Mouse (Mus musculus) MEL (cell line): ENCODE measurements around the gene Irf2bp1.

Experiments used
- CTCF ChIP-seq, 3 experiments: IDR thresholded peaks in 2 of 3; conservative IDR thresholded peaks in 1 of 3; 2 replicates each; pipeline ENCODE4 v1.5.1; 2011 to 2012; ENCODE audit warnings: low read length in 3 of 3, low read depth in 2 of 3, mild to moderate bottlenecking in 2 of 3, improper control_type of control experiment in 1 of 3, inconsistent platforms in 1 of 3, mixed read lengths in 1 of 3, moderate library complexity in 1 of 3; ENCODE audit not compliant: control insufficient read depth in 1 of 3, insufficient read depth in 1 of 3, poor library complexity in 1 of 3, severe bottlenecking in 1 of 3
- E2F4 ChIP-seq: IDR thresholded peaks from 2 replicates; pipeline ENCODE4 v1.6.1; 2011; ENCODE audit warnings: low read depth, low read length, improper control_type of control experiment, borderline replicate concordance
- EP300 ChIP-seq, 2 experiments: IDR thresholded peaks; 2 replicates each; pipeline ENCODE4 v1.6.1; 2011; ENCODE audit warnings: improper control_type of control experiment in 2 of 2, low read length in 2 of 2, low read depth in 1 of 2, mild to moderate bottlenecking in 1 of 2
- GABPA ChIP-seq: IDR thresholded peaks from 2 replicates; pipeline ENCODE4 v1.6.1; 2012; ENCODE audit warnings: low read depth, mild to moderate bottlenecking, inconsistent platforms, low read length, improper control_type of control experiment, moderate library complexity
- GATA1 ChIP-seq: IDR thresholded peaks from 2 replicates; pipeline ENCODE4 v1.6.1; 2011; ENCODE audit warnings: low read depth, low read length, improper control_type of control experiment
- KAT2A ChIP-seq: conservative IDR thresholded peaks from 2 replicates; pipeline ENCODE4 v1.6.1; 2012; ENCODE audit warnings: low read depth, low read length, improper control_type of control experiment, inconsistent platforms
- MAFK ChIP-seq: IDR thresholded peaks from 2 replicates; pipeline ENCODE4 v1.6.1; 2011; ENCODE audit warnings: low read depth, mild to moderate bottlenecking, low read length, improper control_type of control experiment, borderline replicate concordance
- MEF2A ChIP-seq: IDR thresholded peaks from 2 replicates; pipeline ENCODE4 v1.6.1; 2014; ENCODE audit warnings: low read depth, mild to moderate bottlenecking, inconsistent platforms, low read length, improper control_type of control experiment; ENCODE audit not compliant: poor library complexity, insufficient replicate concordance, severe bottlenecking; ENCODE audit errors: extremely low read depth
- MYC ChIP-seq: IDR thresholded peaks from 2 replicates; pipeline ENCODE4 v1.6.1; 2011; ENCODE audit warnings: low read depth, mild to moderate bottlenecking, low read length, improper control_type of control experiment, moderate library complexity
- NELFE ChIP-seq: IDR thresholded peaks from 2 replicates; pipeline ENCODE4 v1.6.1; 2011; ENCODE audit warnings: low read depth, low read length, improper control_type of control experiment
- POLR2A ChIP-seq, 2 experiments: IDR thresholded peaks; 2 replicates each; pipeline ENCODE4 v1.6.1; 2011 to 2012; ENCODE audit warnings: low read length in 2 of 2, mild to moderate bottlenecking in 2 of 2, control low read depth in 1 of 2, improper control_type of control experiment in 1 of 2, low read depth in 1 of 2, moderate library complexity in 1 of 2; ENCODE audit not compliant: control insufficient read depth in 1 of 2, insufficient read depth in 1 of 2, poor library complexity in 1 of 2
- RAD21 ChIP-seq: IDR thresholded peaks from 2 replicates; pipeline ENCODE4 v1.6.1; 2011; ENCODE audit warnings: mild to moderate bottlenecking, low read depth, low read length, improper control_type of control experiment
- SIN3A ChIP-seq: IDR thresholded peaks from 2 replicates; pipeline ENCODE4 v1.6.1; 2012; ENCODE audit warnings: low read length, improper control_type of control experiment, inconsistent platforms
- ZNF384 ChIP-seq: IDR thresholded peaks from 2 replicates; pipeline ENCODE4 v1.6.1; 2012; ENCODE audit warnings: low read depth, mild to moderate bottlenecking, inconsistent platforms, low read length, improper control_type of control experiment

DNA sequence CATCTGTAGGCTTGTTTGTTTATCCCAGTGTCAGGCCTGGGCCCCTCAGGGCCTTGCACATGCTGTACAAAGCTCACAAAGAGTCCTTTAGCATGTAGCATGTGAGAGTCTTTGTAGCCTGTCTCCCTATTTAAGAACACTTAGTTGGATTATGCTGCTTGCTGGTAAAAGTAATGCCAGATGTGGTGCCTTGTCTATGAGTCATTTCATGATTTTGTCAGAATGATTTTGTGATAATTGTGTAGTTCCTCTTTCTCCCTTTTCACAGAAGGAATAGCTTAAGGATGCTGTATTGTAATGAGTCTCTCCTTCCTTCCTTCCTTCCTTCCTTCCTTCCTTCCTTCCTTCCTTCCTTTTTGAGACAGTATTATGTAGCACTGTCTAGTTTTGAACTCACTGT lies 24.2 kb downstream of the Irf2bp1 start:
- TF ChIP-seq KAT2A = no peak
- TF ChIP-seq ZNF384 = 0 out of 2 replicates have a peak, but pooled peaks have one; percentile 33
- TF ChIP-seq CTCF (IDR thresholded peaks at IDR 0.05 in 2 of 3, conservative IDR thresholded peaks at IDR 0.05 in 1 of 3; ENCODE audit: control insufficient read depth in 1 of 3, insufficient read depth in 1 of 3, low read depth in 2 of 3, low read length in 3 of 3, poor library complexity in 1 of 3, severe bottlenecking in 1 of 3) = no peak
- no peak for TF ChIP-seq MYC
- peak; percentile 60 for TF ChIP-seq GATA1
- TF ChIP-seq GABPA = no peak
- peak; percentile 10 to 81; a peak in 3 of 4 replicates for TF ChIP-seq EP300 (IDR thresholded peaks at IDR 0.05; ENCODE audit: low read depth in 1 of 2, low read length in 2 of 2)
- TF ChIP-seq MAFK = no peak
- TF ChIP-seq E2F4 = no peak
- no peak for TF ChIP-seq MEF2A
- TF ChIP-seq POLR2A (IDR thresholded peaks at IDR 0.05; ENCODE audit: control insufficient read depth in 1 of 2, insufficient read depth in 1 of 2, low read depth in 1 of 2, low read length in 2 of 2, poor library complexity in 1 of 2) = no peak
- no peak for TF ChIP-seq NELFE
- no peak for TF ChIP-seq RAD21
- no peak for TF ChIP-seq SIN3A
